Mouse (Mus musculus) heart, embryonic 15.5 days (tissue): ENCODE measurements at regions not wholly inside any gene's neighbourhood (a gene's known extent, or its start where the extent isn't known, plus 50 kb on each side); places are given as distances from the start of the nearest gene placed in this dataset.

Source experiments
- ATAC-seq: fragments of 200-750 bp; cut with Nextera tagmentation; replicated peaks from 2 replicates; pipeline ENCODE4 v1.8.0; 2017; ENCODE audit warnings: low read depth, moderate TSS enrichment; ENCODE audit not compliant: insufficient number of reproducible peaks, insufficient read depth, low FRiP score
- H3K27ac ChIP-seq: fragments of 300-500 bp; sonication (generic); 2 replicates; pipeline ENCODE4 v1.5.1; 2015; ENCODE audit warnings: mild to moderate bottlenecking, inconsistent platforms
- H3K27me3 ChIP-seq: fragments of 300-500 bp; sonication (generic); 2 replicates; pipeline ENCODE4 v1.6.1; 2015; ENCODE audit warnings: inconsistent platforms
- H3K36me3 ChIP-seq: fragments of 300-500 bp; sonication (generic); 2 replicates; pipeline ENCODE4 v1.6.1; 2015; ENCODE audit warnings: mild to moderate bottlenecking, inconsistent platforms
- H3K4me1 ChIP-seq: fragments of 300-500 bp; sonication (generic); replicated peaks from 2 replicates; pipeline ENCODE4 v1.6.1; 2015; ENCODE audit warnings: inconsistent platforms
- H3K4me2 ChIP-seq: fragments of 300-500 bp; sonication (generic); 2 replicates; pipeline ENCODE4 v1.6.1; 2015; ENCODE audit warnings: inconsistent platforms, mild to moderate bottlenecking, moderate library complexity
- H3K4me3 ChIP-seq: fragments of 300-500 bp; sonication (generic); 2 replicates; pipeline ENCODE4 v1.5.1; 2015; ENCODE audit warnings: mild to moderate bottlenecking, inconsistent platforms
- H3K9ac ChIP-seq: fragments of 300-500 bp; sonication (generic); 2 replicates; pipeline ENCODE4 v1.6.1; 2015; ENCODE audit warnings: mild to moderate bottlenecking, inconsistent platforms
- H3K9me3 ChIP-seq: fragments of 300-500 bp; sonication (generic); replicated peaks from 2 replicates; pipeline ENCODE4 v1.6.1; 2016; ENCODE audit warnings: inconsistent platforms
- WGBS: fragments of 180-500 bp; shearing (Covaris S2); methylation state at CpG from one replicate; pipeline ENCODE4 v1.1.7; 2015; ENCODE audit warnings: mixed read lengths; 5-methylcytosine and 5-hydroxymethylcytosine counted together

- no peaks in the 10 kb centered on the region for H3K27me3 ChIP-seq
- no peak for ATAC-seq
- no peak overlapping the region for H3K4me3 ChIP-seq
- H3K36me3 ChIP-seq, result no peaks in the 10 kb centered on the region
- 58% methylated on average over 2 of the region's 2 CpGs for WGBS
- H3K27ac ChIP-seq, result no peak overlapping the region
- no peaks in the 10 kb centered on the region for H3K9me3 ChIP-seq
- no peaks in the 10 kb centered on the region for H3K4me1 ChIP-seq
- H3K9ac ChIP-seq, result no peak overlapping the region
- no peak overlapping the region for H3K4me2 ChIP-seq
Observed at GRCm38 (mm10) chr17:82237456-82237855, 499.3 kb upstream of the Slc8a1 start.

- Histone ChIP-seq H3K36me3 (no peaks in the 10 kb centered on the region), H3K9ac (no peak overlapping the region), H3K4me2 (no peak overlapping the region), H3K27ac (no peak overlapping the region), H3K9me3 (no peaks in the 10 kb centered on the region), H3K27me3 (no peaks in the 10 kb centered on the region), H3K4me3 (no peak overlapping the region), H3K4me1 (no peaks in the 10 kb centered on the region)
- 83% methylated on average over 5 of the region's 5 CpGs for WGBS
- ATAC-seq, result no peak
Observed at GRCm38 (mm10) chr17:82215728-82216623, 477.8 kb upstream of the Slc8a1 start.

GRCm38 (mm10) chr17:82199981-82200380, 461.8 kb upstream of the Slc8a1 start:
- H3K27me3 ChIP-seq, result no peaks in the 10 kb centered on the region
- 77% methylated on average over 2 of the region's 2 CpGs for WGBS

DNA sequence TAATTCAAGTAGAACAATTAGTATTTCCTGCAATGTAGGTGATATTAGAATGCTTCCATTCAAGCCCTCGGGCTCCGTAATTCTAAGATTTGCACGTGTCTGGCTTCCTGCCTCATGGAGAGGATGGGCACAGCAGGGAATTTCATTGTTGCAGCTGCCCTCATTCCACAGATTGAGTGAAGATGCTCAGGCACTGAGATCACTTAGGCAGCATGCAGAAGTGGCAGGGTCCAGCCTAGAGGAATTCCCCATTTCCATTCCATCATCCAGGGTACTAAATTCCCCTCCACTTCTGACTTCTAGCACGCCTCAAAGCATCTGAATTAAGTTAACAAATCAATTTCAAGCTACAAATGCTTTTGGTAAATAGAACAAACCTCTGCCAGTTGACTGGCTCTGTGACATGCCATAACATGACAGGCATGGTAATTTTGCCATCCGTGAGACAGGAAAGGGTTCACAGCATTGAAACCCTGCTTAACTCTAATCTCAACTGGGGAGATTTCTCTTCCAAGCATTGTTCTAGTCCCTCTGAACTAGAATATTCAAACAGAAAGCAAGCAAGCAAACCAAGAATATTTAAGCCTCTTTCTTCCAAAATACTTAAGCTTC, 461.0 kb upstream of the Slc8a1 start:
- H3K27me3 ChIP-seq, result no peaks in the 10 kb centered on the region
- no peaks in the 10 kb centered on the region for H3K4me1 ChIP-seq
- H3K9ac ChIP-seq, result no peak overlapping the region
- ATAC-seq, result no peak
- no peak overlapping the region for H3K4me2 ChIP-seq
- no peak overlapping the region for H3K4me3 ChIP-seq
- H3K27ac ChIP-seq, result no peak overlapping the region
- H3K36me3 ChIP-seq, result no peaks in the 10 kb centered on the region
- 64% methylated on average over 5 of the region's 5 CpGs for WGBS
- no peaks in the 10 kb centered on the region for H3K9me3 ChIP-seq

More at GRCm38 (mm10) chr17:82199981-82200380, 461.8 kb upstream of the Slc8a1 start:
- Histone ChIP-seq H3K4me3 (no peak overlapping the region), H3K27ac (no peak overlapping the region), H3K4me2 (no peak overlapping the region), H3K4me1 (no peaks in the 10 kb centered on the region), H3K36me3 (no peaks in the 10 kb centered on the region), H3K9ac (no peak overlapping the region), H3K9me3 (no peaks in the 10 kb centered on the region)
- ATAC-seq, result no peak

DNA sequence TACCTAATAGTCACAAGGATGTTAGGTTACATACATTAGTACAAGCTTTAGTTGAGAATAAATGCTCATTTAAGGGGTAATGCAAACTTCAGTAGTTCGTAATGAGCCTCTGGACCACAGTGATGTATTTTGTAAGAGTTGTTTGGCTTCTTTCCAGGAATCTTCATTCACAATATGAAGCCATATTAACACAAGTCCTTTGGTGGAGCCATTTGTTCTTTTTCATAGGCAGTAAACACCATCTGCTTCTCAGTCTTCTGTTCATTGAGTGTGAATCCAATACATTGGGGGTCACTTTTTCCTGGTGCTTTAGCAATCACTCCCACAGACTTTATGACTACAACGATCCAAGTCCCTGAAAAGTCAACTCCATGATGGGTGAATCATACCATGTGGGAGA, 446.1 kb upstream of the Slc8a1 start:
- no peak for ATAC-seq
- 83% methylated on average over 2 of the region's 2 CpGs for WGBS
- H3K9me3 ChIP-seq, result no peaks in the 10 kb centered on the region
- no peaks in the 10 kb centered on the region for H3K27me3 ChIP-seq
- no peak overlapping the region for H3K4me2 ChIP-seq
- no peaks in the 10 kb centered on the region for H3K4me1 ChIP-seq
- H3K9ac ChIP-seq, result no peak overlapping the region
- no peak overlapping the region for H3K4me3 ChIP-seq
- no peak overlapping the region for H3K27ac ChIP-seq
- H3K36me3 ChIP-seq, result no peaks in the 10 kb centered on the region

DNA sequence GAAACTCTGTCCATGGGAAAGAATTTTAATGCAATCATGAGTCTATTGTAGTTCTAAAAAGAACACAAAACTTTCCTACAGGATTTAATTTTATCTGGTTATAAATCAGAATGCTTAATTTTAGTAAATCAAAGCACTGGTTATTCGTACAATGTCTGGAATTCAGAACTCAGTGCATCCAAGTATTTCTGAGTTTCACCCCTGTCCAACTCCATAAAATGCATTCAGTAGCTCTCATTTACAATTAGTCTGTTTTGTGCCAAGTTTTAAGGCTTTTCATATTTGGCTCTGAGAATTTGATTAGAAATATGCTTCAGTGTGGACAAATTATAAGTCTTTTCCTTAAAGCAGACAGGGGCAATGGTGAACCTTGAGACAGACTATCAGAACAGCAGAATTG, 433.0 kb upstream of the Slc8a1 start:
- no peaks in the 10 kb centered on the region for H3K9me3 ChIP-seq
- H3K4me1 ChIP-seq, result no peaks in the 10 kb centered on the region
- no peaks in the 10 kb centered on the region for H3K27me3 ChIP-seq
- no peak overlapping the region for H3K4me2 ChIP-seq
- H3K9ac ChIP-seq, result no peak overlapping the region
- 73% methylated on average over 1 of the region's 1 CpGs for WGBS
- no peaks in the 10 kb centered on the region for H3K36me3 ChIP-seq
- ATAC-seq, result no peak
- H3K27ac ChIP-seq, result no peak overlapping the region
- H3K4me3 ChIP-seq, result no peak overlapping the region

GRCm38 (mm10) chr17:82153446-82153845, 415.3 kb upstream of the Slc8a1 start:
- no peaks in the 10 kb centered on the region for H3K27me3 ChIP-seq
- WGBS, result 23% methylated on average over 2 of the region's 2 CpGs

DNA sequence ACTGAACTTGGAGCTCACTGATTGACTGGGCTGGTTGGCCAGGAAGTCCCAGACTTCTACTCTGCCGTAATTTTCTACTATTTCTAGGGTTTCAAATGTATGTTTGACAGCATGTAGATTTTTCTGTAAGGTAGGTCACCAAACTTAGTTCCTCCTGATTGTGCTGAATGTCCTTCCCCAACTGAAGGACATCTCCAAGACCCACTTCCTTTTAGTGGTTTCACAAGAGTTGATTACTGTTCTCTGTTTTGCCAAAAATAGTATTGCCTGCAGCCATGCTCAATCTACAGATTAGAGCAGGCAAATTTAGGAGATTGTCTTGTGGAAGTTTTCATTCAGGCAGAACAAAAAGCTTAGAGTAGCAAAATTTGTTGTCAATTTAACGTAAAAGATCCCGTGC, 396.7 kb upstream of the Slc8a1 start:
- H3K36me3 ChIP-seq, result no peaks in the 10 kb centered on the region
- no peaks in the 10 kb centered on the region for H3K9me3 ChIP-seq
- H3K27ac ChIP-seq, result no peak overlapping the region
- no peaks in the 10 kb centered on the region for H3K4me1 ChIP-seq
- H3K4me2 ChIP-seq, result no peak overlapping the region
- 81% methylated on average over 3 of the region's 3 CpGs for WGBS
- H3K4me3 ChIP-seq, result no peak overlapping the region
- no peak overlapping the region for H3K9ac ChIP-seq
- no peaks in the 10 kb centered on the region for H3K27me3 ChIP-seq
- no peak for ATAC-seq

More at GRCm38 (mm10) chr17:82153446-82153845, 415.3 kb upstream of the Slc8a1 start:
- Histone ChIP-seq H3K4me1 (no peaks in the 10 kb centered on the region), H3K4me2 (no peak overlapping the region), H3K9me3 (no peaks in the 10 kb centered on the region), H3K9ac (no peak overlapping the region), H3K27ac (no peak overlapping the region), H3K4me3 (no peak overlapping the region), H3K36me3 (no peaks in the 10 kb centered on the region)
- ATAC-seq, result no peak

DNA sequence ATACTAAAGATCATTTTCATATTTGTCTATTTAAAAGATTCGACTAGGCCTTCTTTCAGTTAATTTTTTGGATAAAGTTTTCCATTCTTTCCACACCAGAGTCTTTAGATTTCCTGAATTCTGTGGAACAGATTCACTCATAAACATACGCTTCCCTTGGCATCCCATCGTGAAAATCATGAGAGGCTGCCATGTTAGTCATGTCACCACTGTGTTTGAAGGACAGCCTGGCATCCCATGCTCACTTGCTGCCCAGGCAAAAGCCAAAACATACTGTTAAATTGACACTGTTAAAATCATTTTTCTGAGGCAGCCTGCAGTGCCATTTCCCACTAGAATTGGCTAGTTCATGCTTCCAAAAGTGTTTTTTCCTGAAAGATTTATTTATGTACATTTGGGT, 394.8 kb upstream of the Slc8a1 start:
- Histone ChIP-seq H3K4me3 (no peak overlapping the region), H3K36me3 (no peaks in the 10 kb centered on the region), H3K27ac (no peak overlapping the region), H3K4me2 (no peak overlapping the region), H3K4me1 (no peaks in the 10 kb centered on the region), H3K9ac (no peak overlapping the region), H3K27me3 (no peaks in the 10 kb centered on the region), H3K9me3 (no peaks in the 10 kb centered on the region)
- 82% methylated on average over 3 of the region's 3 CpGs for WGBS
- ATAC-seq, result no peak

- WGBS, result 61% methylated on average over 3 of the region's 3 CpGs
- no peak for ATAC-seq
- Histone ChIP-seq H3K27ac (no peak overlapping the region), H3K36me3 (no peaks in the 10 kb centered on the region), H3K4me1 (no peaks in the 10 kb centered on the region), H3K9ac (no peak overlapping the region), H3K4me2 (no peak overlapping the region), H3K27me3 (no peaks in the 10 kb centered on the region), H3K4me3 (no peak overlapping the region), H3K9me3 (no peaks in the 10 kb centered on the region)
Observed at GRCm38 (mm10) chr17:82087141-82087540, 349.0 kb upstream of the Slc8a1 start.

- H3K9ac ChIP-seq, result no peak overlapping the region
- no peaks in the 10 kb centered on the region for H3K9me3 ChIP-seq
- H3K27me3 ChIP-seq, result no peaks in the 10 kb centered on the region
- ATAC-seq, result no peak
- H3K4me3 ChIP-seq, result no peak overlapping the region
- no peak overlapping the region for H3K4me2 ChIP-seq
- H3K36me3 ChIP-seq, result no peaks in the 10 kb centered on the region
- no peaks in the 10 kb centered on the region for H3K4me1 ChIP-seq
- H3K27ac ChIP-seq, result no peak overlapping the region
Observed at GRCm38 (mm10) chr17:82080301-82080700, 342.1 kb upstream of the Slc8a1 start.
